Mouse (Mus musculus): ENCODE results near the gene Spata46.

The Spata46 gene

GRCm38 (mm10) chr1:170339943-170340342 is 31.3 kb downstream of the Spata46 start:
- DNase-seq (ENCODE audit: low read depth, low spot score): no peak

- no peak for DNase-seq (ENCODE audit: low read depth, low spot score)
These were observed 34.5 kb downstream of the Spata46 start for GRCm38 (mm10) chr1:170343081-170343480.

GRCm38 (mm10) chr1:170343906-170344305 is 35.3 kb downstream of the Spata46 start:
- no peak for DNase-seq (ENCODE audit: low read depth, low spot score)

- DNase-seq (ENCODE audit: low read depth, low spot score): no peak
These were observed 37.7 kb downstream of the Spata46 start for GRCm38 (mm10) chr1:170346266-170346665.

GRCm38 (mm10) chr1:170351080-170351479 is 42.5 kb downstream of the Spata46 start:
- no peak for DNase-seq (ENCODE audit: low read depth, low spot score)

- no peak for DNase-seq (ENCODE audit: low read depth, low spot score)
These were observed 44.7 kb downstream of the Spata46 start for GRCm38 (mm10) chr1:170353335-170353734.

- DNase-seq (ENCODE audit: low read depth, low spot score): no peak
These were observed 51.7 kb downstream of the Spata46 start for GRCm38 (mm10) chr1:170360183-170360915.
